Mouse (Mus musculus): Measurements from ENCODE around the gene Srbd1. TPM values are rescaled to one million over a fixed set of nuclear protein-coding genes. Genes with fewer than 3 reads are reported as not detected.

Srbd1 gene
- polyA plus RNA-seq, 1 experiment from 2014 or later, result 18.4 TPM

DNA sequence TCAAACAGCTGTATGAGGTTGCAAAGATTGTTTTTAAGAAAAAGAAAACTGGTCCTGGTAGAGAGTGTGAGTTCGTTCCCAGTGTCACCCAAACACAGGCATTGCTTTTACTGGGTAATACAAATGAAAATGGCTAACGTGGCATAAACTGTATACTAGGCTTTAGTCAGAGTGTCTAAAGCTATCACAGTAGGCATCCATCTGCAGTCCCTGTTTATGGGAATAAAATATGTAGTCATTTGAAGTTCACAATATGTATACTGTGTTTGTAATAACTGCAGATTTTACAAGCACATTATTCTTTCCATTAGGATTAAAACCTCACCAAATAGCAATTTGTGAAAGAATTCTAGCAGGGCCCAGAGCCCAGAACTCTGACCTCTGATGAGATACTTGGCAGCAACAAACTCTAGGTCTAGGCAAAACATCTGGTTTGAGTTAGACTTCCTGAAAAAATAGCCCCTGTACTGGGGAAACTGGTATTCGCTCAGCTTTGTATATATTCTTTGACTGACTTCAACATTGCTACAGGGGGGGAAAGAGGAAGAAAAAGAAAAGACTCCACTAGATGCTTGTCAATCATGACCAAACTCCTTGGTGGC, 112.8 kb downstream of the Srbd1 start:
- 58% methylated on average over 3 of the region's 3 CpGs for WGBS
- H3K36me3 ChIP-seq (ENCODE audit: control insufficient read depth, insufficient read depth, low read length), result no peaks in the 10 kb centered on the region
- H3K27ac ChIP-seq (ENCODE audit: low read length), result peak overlapping the region; percentile 67
- ATAC-seq (ENCODE audit: low read depth), result peak; percentile 88
- H3K4me1 ChIP-seq (replicated peaks; ENCODE audit: control insufficient read depth, insufficient read depth, low read length), result peaks cover 2% of the 10 kb centered on the region
- no peaks in the 10 kb centered on the region for H3K9me3 ChIP-seq (ENCODE audit: control insufficient read depth, low read length)
- H3K27me3 ChIP-seq (ENCODE audit: control insufficient read depth, insufficient read depth, low read depth, low read length), result no peaks in the 10 kb centered on the region
- no peak overlapping the region for H3K4me2 ChIP-seq (ENCODE audit: low read depth, low read length)
- H3K4me3 ChIP-seq (ENCODE audit: low read length), result no peak overlapping the region
- H3K9ac ChIP-seq (ENCODE audit: low read length), result no peak overlapping the region

DNA sequence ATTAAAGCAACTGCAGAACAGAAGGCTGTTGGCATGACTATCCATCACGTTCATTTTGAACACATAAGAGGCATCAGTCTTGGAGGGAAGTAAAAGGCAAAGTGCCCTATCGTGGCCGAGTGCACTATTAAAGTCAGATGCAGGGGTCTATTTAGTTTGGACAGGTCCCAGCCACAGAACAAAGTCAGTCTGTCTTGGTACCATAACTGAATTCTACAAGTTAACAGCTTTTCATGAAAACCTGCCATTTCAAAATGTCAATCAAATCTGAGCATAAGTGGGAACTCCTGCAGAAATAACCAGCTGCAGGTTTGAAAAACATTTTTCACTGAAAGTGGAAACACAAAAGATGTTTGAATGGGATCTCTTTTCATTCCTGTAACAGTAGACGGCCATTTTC, 115.0 kb downstream of the Srbd1 start:
- no peaks in the 10 kb centered on the region for H3K9me3 ChIP-seq (ENCODE audit: control insufficient read depth, low read length)
- H3K4me2 ChIP-seq (ENCODE audit: low read depth, low read length), result no peak overlapping the region
- no peak overlapping the region for H3K9ac ChIP-seq (ENCODE audit: low read length)
- H3K27me3 ChIP-seq (ENCODE audit: control insufficient read depth, insufficient read depth, low read depth, low read length), result no peaks in the 10 kb centered on the region
- H3K36me3 ChIP-seq (ENCODE audit: control insufficient read depth, insufficient read depth, low read length), result no peaks in the 10 kb centered on the region
- H3K4me3 ChIP-seq (ENCODE audit: low read length), result no peak overlapping the region
- H3K4me1 ChIP-seq (replicated peaks; ENCODE audit: control insufficient read depth, insufficient read depth, low read length), result peaks cover 2% of the 10 kb centered on the region
- no peak overlapping the region for H3K27ac ChIP-seq (ENCODE audit: low read length)
- 61% methylated on average over 4 of the region's 4 CpGs for WGBS
- no peak for ATAC-seq (ENCODE audit: low read depth)

DNA sequence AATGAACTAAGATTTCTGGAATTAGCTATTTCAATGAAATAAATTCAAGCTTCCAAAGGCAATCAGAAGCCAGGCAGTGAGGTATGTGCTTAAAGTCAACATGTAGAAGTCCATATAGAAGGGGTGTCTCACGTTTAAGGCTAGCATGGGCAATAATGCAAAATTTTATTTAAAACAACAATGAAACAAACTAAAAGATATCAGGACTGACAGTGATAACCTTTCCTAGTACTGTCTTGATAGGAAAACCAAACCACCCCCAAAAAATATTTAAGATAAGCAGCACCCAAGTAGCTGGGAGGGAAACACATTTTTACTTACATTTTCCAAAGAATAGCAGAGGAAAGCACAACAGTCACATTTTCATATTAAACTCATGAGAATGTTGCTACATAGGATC, 115.8 kb downstream of the Srbd1 start:
- Histone ChIP-seq H3K4me1 (replicated peaks; ENCODE audit: control insufficient read depth, insufficient read depth, low read length) (peaks cover 2% of the 10 kb centered on the region), H3K27me3 (ENCODE audit: control insufficient read depth, insufficient read depth, low read depth, low read length) (no peaks in the 10 kb centered on the region), H3K36me3 (ENCODE audit: control insufficient read depth, insufficient read depth, low read length) (no peaks in the 10 kb centered on the region), H3K9ac (ENCODE audit: low read length) (no peak overlapping the region), H3K4me2 (ENCODE audit: low read depth, low read length) (no peak overlapping the region), H3K4me3 (ENCODE audit: low read length) (no peak overlapping the region), H3K27ac (ENCODE audit: low read length) (no peak overlapping the region), H3K9me3 (ENCODE audit: control insufficient read depth, low read length) (no peaks in the 10 kb centered on the region)
- WGBS, result 81% methylated on average over 1 of the region's 1 CpGs
- ATAC-seq (ENCODE audit: low read depth), result no peak

DNA sequence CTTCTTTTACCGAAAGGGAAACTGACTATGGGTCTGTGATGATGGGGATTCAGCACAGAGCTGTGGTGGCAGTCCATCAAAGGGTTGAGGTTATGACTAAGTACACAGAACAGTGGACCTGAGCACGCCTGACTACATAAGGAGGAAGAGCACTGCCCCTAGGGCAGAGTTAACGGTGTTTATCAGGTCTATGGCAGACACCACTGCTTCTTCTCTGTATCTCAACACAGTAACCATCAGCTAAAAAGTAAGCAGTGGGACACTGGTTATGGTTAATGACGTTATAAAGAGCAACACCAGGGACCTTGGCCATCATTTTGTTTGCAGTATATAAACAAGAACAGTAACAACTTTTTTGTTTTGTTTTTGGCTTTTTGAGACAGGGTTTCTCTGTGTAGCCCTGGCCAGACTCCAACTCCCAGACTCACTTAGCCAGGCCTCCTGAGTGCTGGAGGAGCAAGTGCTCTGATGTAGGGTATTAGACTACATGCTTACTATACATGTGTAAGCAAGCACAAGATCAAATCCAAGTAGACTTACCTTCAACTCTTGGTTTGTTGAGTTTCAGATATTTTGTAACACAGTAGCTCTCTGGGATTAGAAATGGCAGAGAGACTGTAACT, 117.3 kb downstream of the Srbd1 start:
- Histone ChIP-seq H3K27me3 (ENCODE audit: control insufficient read depth, insufficient read depth, low read depth, low read length) (no peaks in the 10 kb centered on the region), H3K27ac (ENCODE audit: low read length) (no peak overlapping the region), H3K9ac (ENCODE audit: low read length) (no peak overlapping the region), H3K4me1 (replicated peaks; ENCODE audit: control insufficient read depth, insufficient read depth, low read length) (no peaks in the 10 kb centered on the region; the same call in none of the 2 replicates), H3K36me3 (ENCODE audit: control insufficient read depth, insufficient read depth, low read length) (no peaks in the 10 kb centered on the region), H3K4me3 (ENCODE audit: low read length) (no peak overlapping the region), H3K9me3 (ENCODE audit: control insufficient read depth, low read length) (no peaks in the 10 kb centered on the region), H3K4me2 (ENCODE audit: low read depth, low read length) (no peak overlapping the region)
- 68% methylated on average over 4 of the region's 4 CpGs for WGBS
- 0 out of 2 replicates have a peak, but pooled peaks have one; percentile 18 for ATAC-seq (ENCODE audit: low read depth)

DNA sequence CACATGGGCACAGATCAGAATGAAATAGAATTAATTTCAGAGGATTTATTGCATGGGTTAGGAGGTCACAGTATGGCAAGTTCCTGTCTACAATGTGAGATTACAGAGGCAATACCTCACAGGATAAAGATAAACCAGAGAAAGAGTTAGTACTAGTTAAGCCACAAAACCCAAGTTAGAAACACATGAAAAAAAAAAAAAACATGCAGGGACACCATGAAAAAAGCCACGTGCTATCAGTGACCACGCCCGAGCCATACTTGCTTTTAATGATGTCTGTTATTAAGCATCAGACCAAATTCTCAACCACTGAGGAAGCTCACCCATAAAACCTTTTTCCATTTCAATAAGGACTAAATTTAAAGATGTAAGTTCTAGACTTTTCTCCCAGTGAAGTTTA, 120.4 kb downstream of the Srbd1 start:
- Histone ChIP-seq H3K27me3 (ENCODE audit: control insufficient read depth, insufficient read depth, low read depth, low read length) (no peaks in the 10 kb centered on the region), H3K9me3 (ENCODE audit: control insufficient read depth, low read length) (no peaks in the 10 kb centered on the region), H3K4me3 (ENCODE audit: low read length) (no peak overlapping the region), H3K9ac (ENCODE audit: low read length) (no peak overlapping the region), H3K4me2 (ENCODE audit: low read depth, low read length) (no peak overlapping the region), H3K4me1 (replicated peaks; ENCODE audit: control insufficient read depth, insufficient read depth, low read length) (no peaks in the 10 kb centered on the region; the same call in 1 of the 2 replicates), H3K36me3 (ENCODE audit: control insufficient read depth, insufficient read depth, low read length) (no peaks in the 10 kb centered on the region), H3K27ac (ENCODE audit: low read length) (no peak overlapping the region)
- WGBS, result 90% methylated on average over 3 of the region's 3 CpGs
- no peak for ATAC-seq (ENCODE audit: low read depth)

DNA sequence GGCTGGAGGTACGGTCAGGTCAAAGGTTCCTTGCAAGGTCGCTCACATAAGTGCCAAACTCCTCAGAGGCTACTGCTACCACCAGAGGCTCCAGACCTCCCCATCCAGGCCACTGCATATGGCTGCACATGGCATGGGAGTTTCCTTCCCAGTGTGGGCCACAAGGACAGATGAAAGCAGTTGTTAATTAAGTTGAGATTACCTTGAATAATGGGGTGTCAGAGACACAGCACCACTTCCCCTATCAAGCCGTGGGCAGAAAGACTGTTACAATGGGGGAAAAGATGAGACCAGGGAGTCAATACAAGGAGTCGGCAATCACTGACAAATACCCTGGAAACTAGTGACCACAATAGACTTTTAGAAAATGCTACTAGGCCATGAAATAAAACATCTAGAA, 122.6 kb downstream of the Srbd1 start:
- no peak overlapping the region for H3K4me3 ChIP-seq (ENCODE audit: low read length)
- no peaks in the 10 kb centered on the region for H3K27me3 ChIP-seq (ENCODE audit: control insufficient read depth, insufficient read depth, low read depth, low read length)
- 71% methylated on average over 4 of the region's 4 CpGs for WGBS
- no peak overlapping the region for H3K27ac ChIP-seq (ENCODE audit: low read length)
- H3K4me1 ChIP-seq (replicated peaks; ENCODE audit: control insufficient read depth, insufficient read depth, low read length), result no peaks in the 10 kb centered on the region
- H3K9ac ChIP-seq (ENCODE audit: low read length), result no peak overlapping the region
- H3K4me2 ChIP-seq (ENCODE audit: low read depth, low read length), result no peak overlapping the region
- H3K36me3 ChIP-seq (ENCODE audit: control insufficient read depth, insufficient read depth, low read length), result no peaks in the 10 kb centered on the region
- H3K9me3 ChIP-seq (ENCODE audit: control insufficient read depth, low read length), result no peaks in the 10 kb centered on the region
- no peak for ATAC-seq (ENCODE audit: low read depth)

DNA sequence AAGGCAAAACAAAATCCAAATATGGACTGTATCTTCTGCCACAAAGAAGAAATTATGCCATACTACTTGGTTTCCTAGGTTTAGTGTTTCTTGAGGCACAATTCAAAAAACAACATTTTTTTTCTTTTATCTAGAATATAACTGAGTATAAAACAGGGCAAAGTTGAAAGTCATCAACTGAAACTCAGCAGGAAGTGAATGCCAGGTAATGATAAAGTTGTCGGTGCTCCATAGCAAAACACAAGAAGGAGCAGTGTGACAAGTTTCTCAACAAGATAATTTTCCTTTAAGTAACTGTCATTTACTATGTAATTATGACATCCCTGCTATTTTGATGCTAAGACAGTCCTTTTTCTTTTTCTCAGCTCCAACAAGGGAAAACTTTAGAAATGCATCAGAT, 123.2 kb downstream of the Srbd1 start:
- ATAC-seq (ENCODE audit: low read depth), result no peak
- Histone ChIP-seq H3K4me2 (ENCODE audit: low read depth, low read length) (no peak overlapping the region), H3K27ac (ENCODE audit: low read length) (no peak overlapping the region), H3K4me3 (ENCODE audit: low read length) (no peak overlapping the region), H3K36me3 (ENCODE audit: control insufficient read depth, insufficient read depth, low read length) (no peaks in the 10 kb centered on the region), H3K27me3 (ENCODE audit: control insufficient read depth, insufficient read depth, low read depth, low read length) (no peaks in the 10 kb centered on the region), H3K9ac (ENCODE audit: low read length) (no peak overlapping the region), H3K4me1 (replicated peaks; ENCODE audit: control insufficient read depth, insufficient read depth, low read length) (no peaks in the 10 kb centered on the region), H3K9me3 (ENCODE audit: control insufficient read depth, low read length) (no peaks in the 10 kb centered on the region)
- WGBS, result 65% methylated on average over 1 of the region's 1 CpGs

DNA sequence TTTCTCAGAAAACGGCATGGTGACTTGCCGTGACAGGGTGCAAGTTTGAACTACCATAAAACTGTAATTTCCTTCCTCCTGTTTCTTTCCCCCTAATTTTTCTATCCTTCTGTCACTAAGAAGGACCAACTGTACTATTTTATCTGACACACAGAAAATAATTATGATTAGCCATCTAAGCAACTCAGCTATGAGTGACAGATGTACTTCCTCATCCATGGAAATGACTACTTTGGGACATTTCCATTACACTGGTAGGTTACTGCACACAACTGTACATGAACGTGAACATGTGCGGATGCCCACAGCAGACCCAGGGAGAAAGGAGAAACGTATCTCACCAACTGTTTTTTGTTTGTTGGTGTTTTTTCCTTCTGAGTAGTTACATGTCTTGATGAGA, 123.7 kb downstream of the Srbd1 start:
- Histone ChIP-seq H3K4me1 (replicated peaks; ENCODE audit: control insufficient read depth, insufficient read depth, low read length) (no peaks in the 10 kb centered on the region), H3K4me3 (ENCODE audit: low read length) (no peak overlapping the region), H3K27ac (ENCODE audit: low read length) (no peak overlapping the region), H3K36me3 (ENCODE audit: control insufficient read depth, insufficient read depth, low read length) (no peaks in the 10 kb centered on the region), H3K4me2 (ENCODE audit: low read depth, low read length) (no peak overlapping the region), H3K9ac (ENCODE audit: low read length) (no peak overlapping the region), H3K9me3 (ENCODE audit: control insufficient read depth, low read length) (no peaks in the 10 kb centered on the region), H3K27me3 (ENCODE audit: control insufficient read depth, insufficient read depth, low read depth, low read length) (no peaks in the 10 kb centered on the region)
- 86% methylated on average over 5 of the region's 5 CpGs for WGBS
- ATAC-seq (ENCODE audit: low read depth), result no peak

DNA sequence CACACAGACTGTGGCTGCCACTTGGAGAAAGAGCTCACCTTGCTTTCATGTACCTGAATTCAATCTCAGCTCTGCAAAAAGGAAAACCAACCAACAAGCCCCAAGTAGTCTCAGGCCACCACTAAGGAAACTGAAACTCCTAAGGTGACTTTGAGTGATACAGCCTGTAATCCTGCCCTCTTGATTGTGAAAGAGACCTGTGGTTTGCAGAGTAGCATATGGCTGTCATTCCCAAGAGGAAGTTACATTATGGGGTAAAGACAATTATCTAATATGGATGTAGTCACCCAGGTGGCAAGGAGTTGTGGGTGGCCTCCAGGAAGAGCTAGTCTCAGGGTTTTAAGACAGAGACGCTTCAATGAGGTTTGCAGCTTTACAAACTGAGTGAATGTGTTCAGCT, 125.2 kb downstream of the Srbd1 start:
- Histone ChIP-seq H3K36me3 (ENCODE audit: control insufficient read depth, insufficient read depth, low read length) (no peaks in the 10 kb centered on the region), H3K27me3 (ENCODE audit: control insufficient read depth, insufficient read depth, low read depth, low read length) (no peaks in the 10 kb centered on the region), H3K9me3 (ENCODE audit: control insufficient read depth, low read length) (no peaks in the 10 kb centered on the region), H3K4me2 (ENCODE audit: low read depth, low read length) (no peak overlapping the region), H3K4me3 (ENCODE audit: low read length) (no peak overlapping the region), H3K4me1 (replicated peaks; ENCODE audit: control insufficient read depth, insufficient read depth, low read length) (0 out of 2 replicates have a peak, but pooled peaks cover 2% of the 10 kb centered on the region), H3K27ac (ENCODE audit: low read length) (no peak overlapping the region), H3K9ac (ENCODE audit: low read length) (no peak overlapping the region)
- no peak for ATAC-seq (ENCODE audit: low read depth)
- WGBS, result 79% methylated on average over 1 of the region's 1 CpGs

All from lung, embryonic 16.5 days (tissue).